Mouse (Mus musculus): Measurements from ENCODE around the gene Ahr.

Gene Ahr

GRCm38 (mm10) chr12:35501476-35501875 is 33.4 kb downstream of the Ahr start:
- DNase-seq: no peak

- DNase-seq: no peak
Observed at GRCm38 (mm10) chr12:35495195-35495594, 39.6 kb downstream of the Ahr start.

GRCm38 (mm10) chr12:35480764-35481163 is 54.1 kb downstream of the Ahr start:
- no peak for DNase-seq

- no peak for DNase-seq
Observed at GRCm38 (mm10) chr12:35478906-35479305, 55.9 kb downstream of the Ahr start.

DNA sequence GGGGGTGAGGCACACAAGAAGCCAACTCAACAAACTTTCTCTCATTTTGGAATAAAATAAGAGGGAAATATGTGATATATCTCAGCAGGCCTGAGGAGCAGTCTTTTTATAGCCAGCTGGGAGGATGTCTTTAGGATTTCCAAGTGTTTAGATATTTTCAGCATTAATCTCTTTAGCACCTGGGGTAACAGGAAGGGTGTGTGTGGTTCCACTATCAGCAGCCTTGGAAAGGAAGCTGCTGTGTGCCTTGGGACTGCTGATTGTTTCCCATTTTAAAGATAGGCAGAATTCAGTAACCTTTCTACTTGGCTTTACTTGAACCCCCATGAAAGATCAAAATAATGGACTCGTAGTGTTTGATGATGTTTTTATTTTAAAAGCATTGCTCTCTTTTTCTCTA is 71.4 kb downstream of the Ahr start:
- no peak for DNase-seq

- DNase-seq: no peak
Observed at GRCm38 (mm10) chr12:35462667-35463066, 72.2 kb downstream of the Ahr start.

- no peak for DNase-seq
Observed at GRCm38 (mm10) chr12:35459662-35460061, 75.2 kb downstream of the Ahr start.
